Mouse (Mus musculus) ZHBTc4 (cell line): ENCODE measurements at regions not wholly inside any gene's neighbourhood (a gene's known extent, or its start where the extent isn't known, plus 50 kb on each side); places are given as distances from the start of the nearest gene placed in this dataset.
A peak's percentile ranks its signal among the peaks of the same experiment; 100 is the strongest.

ENCODE experiments used
- DNase-seq: peaks from one replicate; pipeline ENCODE4 v3.0.0-alpha.2; 2011; ENCODE audit warnings: low read depth, low spot score

DNA sequence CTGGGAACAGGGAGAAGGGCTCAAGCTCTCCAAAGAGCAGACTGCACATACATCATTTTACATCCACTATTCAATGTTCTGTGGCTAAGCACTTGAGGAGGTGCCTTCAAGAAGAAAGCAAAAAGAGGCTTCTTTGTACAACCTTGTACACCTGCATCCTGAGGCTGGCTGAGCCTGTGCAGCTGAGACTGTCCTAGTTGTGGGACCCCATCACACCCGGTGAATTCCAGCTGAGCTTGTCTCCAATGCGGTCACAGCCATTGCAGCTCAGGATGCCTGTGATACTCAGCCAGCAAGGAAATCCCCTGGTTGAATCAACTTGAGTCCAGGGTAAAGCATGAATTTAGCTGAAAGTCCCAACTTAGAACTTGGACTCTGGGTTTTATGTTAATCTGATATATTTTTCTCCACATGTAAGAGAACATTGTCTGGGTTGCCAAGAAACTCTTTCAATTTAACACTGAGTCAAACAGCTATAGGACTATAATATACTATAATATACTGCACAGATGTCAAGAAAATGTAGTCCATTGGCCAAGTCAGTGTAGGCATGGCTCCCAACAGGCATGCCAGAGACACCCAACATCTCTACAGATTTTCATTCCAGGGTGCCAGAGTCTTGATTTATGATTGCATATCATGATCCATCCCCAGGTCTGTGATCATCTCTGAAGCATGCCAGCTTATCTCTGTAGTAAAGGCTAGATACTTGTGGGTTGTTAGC lies 599.2 kb downstream of the Pard3 start:
- no peak for DNase-seq

DNA sequence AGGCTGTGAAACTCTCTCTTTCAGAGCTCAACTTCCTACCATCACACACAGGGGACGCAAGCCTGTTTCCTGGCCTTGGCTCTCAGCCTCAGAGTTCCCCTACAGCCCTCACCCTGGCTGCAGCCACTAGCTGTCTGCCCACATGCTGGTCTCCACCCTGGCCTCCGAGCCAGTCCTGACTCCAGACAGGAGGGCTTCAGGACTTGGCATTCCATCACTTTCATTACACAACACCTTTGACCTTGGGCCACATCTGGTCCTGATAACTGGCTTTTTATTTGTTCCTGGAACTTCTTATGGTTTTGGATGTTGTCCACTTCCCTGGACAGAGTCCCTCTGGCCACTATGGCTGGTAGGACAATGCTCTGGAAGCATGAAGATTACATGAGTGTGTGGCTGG lies 602.9 kb downstream of the Pard3 start:
- no peak for DNase-seq

DNA sequence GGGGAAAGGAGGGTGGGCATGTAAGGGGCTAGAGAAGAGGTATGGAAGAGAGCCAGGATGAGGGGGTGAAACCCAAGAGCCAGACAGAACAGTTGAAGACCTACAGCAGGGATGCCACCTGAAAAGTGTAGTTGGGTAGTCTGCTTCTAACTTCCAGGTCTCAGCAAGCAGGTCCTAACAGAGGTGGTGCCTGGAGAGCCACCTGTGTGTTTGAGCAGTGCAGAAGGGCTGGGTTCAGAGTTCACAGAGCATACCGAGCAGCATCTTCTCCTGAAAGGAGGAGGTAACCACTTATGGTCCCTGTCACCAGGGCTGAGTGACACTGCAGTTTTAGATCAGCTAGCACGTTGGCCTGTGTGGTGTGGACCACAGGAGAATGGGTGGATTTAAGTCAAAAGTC lies 605.3 kb downstream of the Pard3 start:
- no peak for DNase-seq

DNA sequence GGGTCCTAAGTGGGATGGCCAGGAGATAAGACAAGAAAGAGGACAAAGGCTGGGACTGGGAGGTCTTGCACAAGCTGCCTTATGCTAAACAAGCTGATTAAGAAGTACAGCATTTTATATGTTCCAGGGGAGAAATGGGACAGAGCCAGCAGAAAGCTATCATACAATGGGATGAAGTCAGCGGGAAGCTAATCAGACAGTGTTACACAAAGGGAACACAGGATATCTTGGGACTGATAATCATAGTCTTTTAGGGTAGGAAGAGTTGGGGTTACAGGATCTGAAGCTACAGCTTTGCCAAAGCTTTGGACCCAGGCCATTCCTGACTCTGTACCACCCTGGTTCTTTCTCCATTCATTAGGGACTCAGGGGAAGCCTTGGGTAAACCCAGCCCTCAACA lies 610.4 kb downstream of the Pard3 start:
- DNase-seq, result no peak

DNA sequence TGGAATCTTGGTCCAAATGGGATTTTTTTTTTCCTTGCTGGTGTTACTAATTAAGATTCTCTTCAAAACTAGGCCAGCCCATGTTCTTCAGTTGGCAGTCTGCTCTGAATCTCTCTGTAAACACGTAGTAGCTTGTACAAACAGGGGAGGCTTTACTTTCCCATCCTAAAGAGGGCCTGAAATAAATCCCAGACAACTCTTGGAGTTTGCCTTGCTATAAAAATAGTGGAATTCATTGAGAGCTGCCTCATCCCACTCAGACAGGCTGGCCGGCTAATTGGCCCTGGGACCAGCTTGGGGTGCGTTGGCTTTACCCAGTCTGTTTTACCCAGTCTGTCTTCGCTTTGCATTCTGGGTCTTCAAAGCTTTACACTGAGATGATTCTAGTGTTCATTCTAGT lies 611.7 kb downstream of the Pard3 start:
- no peak for DNase-seq

GRCm38 (mm10) chr8:127680205-127680604 lies 616.5 kb downstream of the Pard3 start:
- no peak for DNase-seq

GRCm38 (mm10) chr8:127684213-127684612 lies 620.5 kb downstream of the Pard3 start:
- no peak for DNase-seq

GRCm38 (mm10) chr8:127690792-127691191 lies 627.1 kb downstream of the Pard3 start:
- DNase-seq, result no peak

DNA sequence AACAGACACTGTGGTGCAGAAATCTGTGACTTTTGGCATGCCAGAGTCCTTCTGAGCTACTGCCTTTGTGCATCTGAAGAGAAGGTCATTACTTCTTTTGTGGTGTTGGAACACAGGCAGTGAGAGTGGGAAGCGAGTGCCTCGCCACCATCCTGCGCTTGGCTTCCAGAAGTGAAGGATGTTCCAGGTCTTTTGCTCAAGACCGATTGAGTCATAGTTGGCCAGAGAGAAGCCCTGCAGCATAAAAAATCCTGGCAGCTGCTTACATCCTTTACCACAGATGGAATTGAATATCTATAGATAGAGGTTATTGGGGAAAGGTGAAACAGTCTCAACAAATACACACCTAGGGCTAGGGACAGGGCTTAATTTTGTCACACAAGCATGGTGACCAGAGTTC lies 634.7 kb downstream of the Pard3 start:
- DNase-seq, result no peak

GRCm38 (mm10) chr8:127704406-127704805 lies 640.7 kb downstream of the Pard3 start:
- DNase-seq, result no peak

GRCm38 (mm10) chr8:127706051-127706835 lies 642.5 kb downstream of the Pard3 start:
- DNase-seq, result peak; percentile 7

GRCm38 (mm10) chr8:127709439-127709838 lies 645.7 kb downstream of the Pard3 start:
- DNase-seq, result no peak

- no peak for DNase-seq
Measured at GRCm38 (mm10) chr8:127715097-127715496, 643.3 kb upstream of the Nrp1 start.

GRCm38 (mm10) chr8:127717969-127718368 lies 640.4 kb upstream of the Nrp1 start:
- DNase-seq, result no peak

DNA sequence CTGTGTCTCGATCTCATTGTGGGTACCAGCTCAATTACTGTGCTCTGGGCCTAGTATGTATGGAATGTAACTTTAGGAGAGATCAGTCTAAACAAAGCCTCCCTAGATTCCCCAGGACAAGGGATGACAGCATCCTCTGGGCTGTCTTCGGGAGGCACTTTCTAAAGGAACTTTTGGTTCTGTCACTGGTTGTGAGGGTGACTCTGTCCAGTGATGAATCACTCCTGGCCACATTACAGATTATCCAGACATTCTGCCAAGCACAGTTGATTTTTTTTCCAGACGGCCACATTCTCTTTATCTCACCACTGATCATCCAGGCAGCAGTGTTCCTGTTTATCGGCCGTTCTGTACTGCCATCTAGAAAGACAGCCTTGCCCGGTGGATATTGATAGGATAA lies 638.5 kb upstream of the Nrp1 start:
- DNase-seq, result no peak

- DNase-seq, result no peak
Measured at GRCm38 (mm10) chr8:127720593-127721290, 637.7 kb upstream of the Nrp1 start.

DNA sequence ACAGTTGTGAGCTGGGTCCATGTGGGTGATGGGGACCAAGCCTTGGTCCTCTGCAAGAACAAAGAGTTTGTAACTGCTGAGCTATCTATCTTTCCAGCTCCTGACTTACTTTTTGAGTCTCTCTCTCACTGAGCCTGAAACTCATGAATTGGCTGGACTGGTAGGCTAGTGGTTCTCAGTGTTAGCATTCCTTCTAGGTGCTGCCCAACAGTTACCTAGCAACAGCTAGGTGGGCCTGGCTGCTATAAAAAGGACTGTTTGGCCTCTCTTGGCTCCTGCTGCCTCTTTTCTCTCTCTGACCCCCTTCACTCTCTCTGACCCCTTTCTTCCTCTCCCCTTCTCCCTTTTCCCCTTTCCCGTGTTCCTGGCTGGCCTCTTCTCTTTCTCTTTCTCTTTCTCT lies 636.8 kb upstream of the Nrp1 start:
- DNase-seq, result no peak

DNA sequence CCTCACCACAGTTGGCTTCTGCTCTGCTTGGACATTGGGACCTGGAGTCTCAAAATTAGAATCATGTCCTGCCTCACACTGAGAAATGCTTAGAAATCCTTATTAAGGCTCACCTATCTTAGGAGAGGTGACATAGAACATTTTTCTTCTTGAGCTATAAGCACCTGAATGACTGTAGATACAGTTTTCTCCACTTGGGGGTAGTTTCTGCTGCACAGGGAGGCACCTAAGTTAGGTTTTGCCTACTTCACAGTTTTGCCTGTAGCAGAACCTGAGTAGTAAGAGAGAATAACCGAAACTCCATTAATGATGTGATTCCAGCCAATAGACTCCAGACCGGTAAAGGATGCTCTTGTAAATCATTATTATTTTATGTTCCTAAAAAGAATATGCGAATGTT lies 624.3 kb upstream of the Nrp1 start:
- no peak for DNase-seq

- DNase-seq, result no peak
Measured at GRCm38 (mm10) chr8:127742236-127742635, 616.2 kb upstream of the Nrp1 start.

GRCm38 (mm10) chr8:127745221-127745620 lies 613.2 kb upstream of the Nrp1 start:
- DNase-seq, result no peak

DNA sequence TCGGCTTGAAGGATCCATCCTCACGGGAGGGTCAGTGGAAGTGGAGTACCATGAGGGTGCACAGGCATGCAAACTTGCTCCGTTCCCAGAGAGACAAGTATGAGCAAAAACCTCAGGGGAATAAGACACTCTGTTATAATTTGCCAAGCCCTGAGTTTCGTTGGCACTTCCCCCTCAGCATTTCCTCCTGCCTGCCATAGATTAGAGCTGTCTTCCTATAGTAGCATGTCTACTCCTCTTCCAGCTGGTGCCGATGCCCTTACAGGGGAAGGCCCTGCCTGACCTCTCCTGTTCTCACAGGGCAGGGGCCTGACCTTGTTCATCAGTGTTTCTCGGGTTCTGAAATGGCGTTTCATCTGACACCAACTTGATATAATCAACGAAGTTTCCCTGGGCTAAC lies 611.9 kb upstream of the Nrp1 start:
- no peak for DNase-seq

DNA sequence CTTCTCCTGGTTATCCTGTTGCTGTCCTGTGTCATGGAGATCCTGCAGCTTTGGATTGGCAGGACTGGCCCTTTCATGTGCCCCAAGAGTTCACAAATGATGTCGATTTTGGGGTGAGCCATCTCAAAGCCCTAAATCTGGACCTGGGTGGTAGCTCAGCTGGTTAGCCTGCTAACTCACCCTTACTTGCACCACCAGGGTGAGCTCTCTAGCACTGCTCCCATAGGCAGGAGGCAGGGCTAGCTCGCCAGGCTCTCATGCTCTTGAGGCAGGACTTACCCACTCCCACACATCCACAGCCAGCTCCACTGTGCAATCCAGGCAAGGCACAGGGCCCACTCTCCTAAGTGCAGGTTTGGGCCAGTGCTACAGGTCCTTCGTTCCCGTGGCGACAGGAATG lies 605.5 kb upstream of the Nrp1 start:
- no peak for DNase-seq
